Mouse (Mus musculus) stomach, postnatal 0 days (tissue): Measurements from ENCODE around the gene Chil1.

Experiments
- CTCF ChIP-seq: IDR thresholded peaks from 2 replicates; pipeline ENCODE4 v1.5.1; 2016; ENCODE audit warnings: antibody characterized with exemption, low read depth, mild to moderate bottlenecking, moderate library complexity
- EP300 ChIP-seq: optimal IDR thresholded peaks from 2 replicates; pipeline ENCODE3; 2016; ENCODE audit warnings: antibody characterized with exemption

DNA sequence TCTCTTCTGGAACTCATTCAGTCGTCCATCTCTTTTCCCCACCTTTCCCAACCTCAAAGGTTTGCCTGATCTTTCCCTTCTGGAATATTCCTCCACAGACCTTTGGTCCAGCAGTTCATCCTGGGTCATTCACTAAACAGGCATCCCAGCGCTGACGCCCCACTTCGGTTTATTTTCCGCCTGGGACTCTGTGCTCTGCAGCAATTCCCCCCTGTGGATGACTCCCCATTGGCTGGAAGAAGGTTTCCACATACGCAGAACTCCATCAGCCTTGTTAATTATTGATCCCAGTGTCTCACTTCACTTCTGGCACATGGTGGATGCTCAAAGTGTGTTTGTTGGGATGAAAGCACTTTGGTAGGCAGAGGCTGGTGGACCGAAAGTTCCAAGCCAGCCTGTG, 18.5 kb upstream of the Chil1 start:
- TF ChIP-seq CTCF (no peak), EP300 (no peak)
